Comparison of ENCODE assay signal across 11 mouse cellular contexts in the genomic region with DNA sequence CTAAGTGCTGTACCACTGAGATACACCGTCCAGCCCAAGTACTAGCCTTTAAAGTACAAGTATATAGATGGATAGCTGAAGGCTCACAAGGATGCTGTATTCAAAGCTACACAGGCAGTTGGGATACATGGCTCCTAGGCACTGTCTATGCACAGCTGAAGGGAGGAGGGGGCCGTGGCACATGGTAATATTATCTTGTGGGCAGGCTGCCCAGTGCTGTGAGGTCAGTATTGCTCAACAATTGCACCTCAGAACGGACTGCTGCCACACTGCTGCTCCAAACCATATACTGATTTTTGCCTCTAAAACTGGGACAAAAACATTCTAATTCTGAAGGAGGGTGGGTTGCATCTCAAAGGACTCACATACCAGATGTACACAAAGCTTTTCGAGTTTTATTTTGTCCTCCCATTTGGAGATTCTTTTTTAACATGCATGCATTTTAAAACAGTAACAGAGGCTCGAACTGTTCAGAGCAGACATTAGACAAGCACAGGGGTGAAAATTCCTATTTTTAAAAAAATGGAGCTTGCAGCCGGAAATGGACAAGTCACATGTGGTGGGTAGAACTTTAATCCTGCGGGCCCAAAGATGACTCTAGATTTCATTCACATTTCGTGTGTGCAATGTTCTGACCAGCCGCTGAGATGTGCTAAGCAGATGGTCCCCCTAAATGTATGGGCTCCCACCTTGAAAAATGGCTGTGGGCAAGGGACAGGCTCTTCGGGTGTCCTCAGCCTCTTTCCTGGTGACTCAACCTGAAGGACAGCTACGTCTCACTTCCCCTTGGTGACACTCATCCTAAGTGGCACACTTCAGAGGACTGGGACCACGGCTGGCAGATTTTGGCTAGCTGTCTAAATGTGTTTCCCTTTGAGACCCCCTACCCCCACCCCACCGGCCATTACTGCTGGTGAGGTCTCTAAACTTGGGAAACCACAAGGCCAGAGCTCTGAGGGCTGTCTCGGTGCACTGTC. TPM values are rescaled to one million over a fixed set of nuclear protein-coding genes. Genes with fewer than 3 reads are reported as not detected.
A peak's percentile ranks its signal among the peaks of the same experiment; 100 is the strongest.
DNase-seq lines count a peak whose midpoint lies in the region; ATAC-seq and TF ChIP-seq lines count a peak whose summit lies in the region.
"Had no signal": no experiment of that assay in that cellular context is flagged by ENCODE, and none has a peak within 500 bp of the region (broad histone marks: within the 10 kb centered on the region; RNA-seq: fewer than 3 reads in every experiment).

No protein-coding gene starts in this region.

- H3K9me3 ChIP-seq in lung, postnatal 0 days (ENCODE audit: low read length), result no peaks in the 10 kb centered on the region
- H3K9me3 ChIP-seq: hindbrain, embryonic 13.5 days had no signal

- intact Hi-C loops in left cerebral cortex, postnatal 14 days (cut with DNase I), result no loop called here

- peaks cover 23% of the 10 kb centered on the region for H3K36me3 ChIP-seq in lung, postnatal 0 days (ENCODE audit: insufficient read depth, low read length)

- H3K9ac ChIP-seq in lung, postnatal 0 days (replicated peaks; ENCODE audit: low read depth), result no peak overlapping the region
- H3K9ac ChIP-seq: hindbrain, embryonic 13.5 days had no signal

- WGBS in lung, postnatal 0 days, result 66% methylated on average over 14 of the region's 14 CpGs

- H3K27me3 ChIP-seq in lung, postnatal 0 days (replicated peaks; ENCODE audit: insufficient read depth, low read length), result no peaks in the 10 kb centered on the region
- H3K27me3 ChIP-seq: hindbrain, embryonic 13.5 days had no signal

- no peak for TF ChIP-seq CTCF in bone marrow macrophage, adult 2 months (IDR thresholded peaks at IDR 0.05; ENCODE audit: low read depth, low read length)
- no peak for TF ChIP-seq CTCF in lung, postnatal 0 days (IDR thresholded peaks at IDR 0.05)

- H3K4me3 ChIP-seq in bone marrow macrophage, adult 2 months (ENCODE audit: insufficient read depth, low read length), result no peak overlapping the region
- no peak overlapping the region for H3K4me3 ChIP-seq in lung, postnatal 0 days (ENCODE audit: low read depth, low read length)
- H3K4me3 ChIP-seq: hindbrain, embryonic 13.5 days had no signal

- peak; percentile 58 for ATAC-seq in lung, postnatal 0 days
- no peak for ATAC-seq in monocyte, adult 5-6 weeks (replicated peaks; ENCODE audit: insufficient number of reproducible peaks, low FRiP score, low TSS enrichment, poor library complexity, severe bottlenecking)
- ATAC-seq: forebrain, embryonic 14.5 days had no signal

- TF ChIP-seq EP300 in lung, postnatal 0 days (IDR thresholded peaks at IDR 0.05), result no peak

- H3K4me1 ChIP-seq in bone marrow macrophage, adult 2 months (ENCODE audit: control insufficient read depth, insufficient read depth, low read length), result peaks cover 41% of the 10 kb centered on the region
- no peaks in the 10 kb centered on the region for H3K4me1 ChIP-seq in lung, postnatal 0 days (ENCODE audit: insufficient read depth, low read depth, low read length)
- H3K4me1 ChIP-seq: hindbrain, embryonic 13.5 days had no signal

- no peak for TF ChIP-seq POLR2A in bone marrow macrophage, adult 2 months (IDR thresholded peaks at IDR 0.05; ENCODE audit: borderline replicate concordance, low read depth, low read length)

- DNase-seq in left cerebral cortex, postnatal 14 days (ENCODE audit: low spot score in 2 of 2), result peak; percentile 49 to 61
- DNase-seq in left cerebral cortex, adult 9 months (ENCODE audit: low spot score in 2 of 2), result no peak
- DNase-seq in NIH3T3 (ENCODE audit: low read depth), result peak; percentile 85
- DNase-seq in lung, postnatal 0 days (ENCODE audit: low spot score), result peak; percentile 58
- DNase-seq in thymus, postnatal 4 days, result no peak
- DNase-seq: cerebellum, adult 9-11 months had no signal

- 0 out of 2 replicates have a peak overlapping the region, but pooled peaks have one; percentile 3 for H3K27ac ChIP-seq in bone marrow macrophage, adult 2 months (ENCODE audit: insufficient read depth, low read depth, low read length)
- no peak overlapping the region for H3K27ac ChIP-seq in lung, postnatal 0 days (ENCODE audit: low read length)
- H3K27ac ChIP-seq: macrophage had no signal

- H3K4me2 ChIP-seq in lung, postnatal 0 days (replicated peaks; ENCODE audit: low read depth, low read length), result no peak overlapping the region
- H3K4me2 ChIP-seq: hindbrain, embryonic 13.5 days had no signal

RNA-seq across cellular contexts. Expression of a gene that starts 11.9 kb away (rescaled TPM):
- total RNA-seq in left cerebral cortex, postnatal 14 days (2021), result 100 to 1,000 TPM; 133 to 136 TPM
- polyA plus RNA-seq in bone marrow macrophage, adult 2 months (2012; ENCODE audit: insufficient read depth, insufficient read length, missing spikeins), result 125 and 142 TPM in 2 replicates
- polyA plus RNA-seq in lung, postnatal 0 days (2015; fragmentation: Nextera tagmentation; extraction: Ambion mirVana), result 350 and 419 TPM in 2 replicates
- 137 to 160 TPM (median 146 TPM) in 3 replicates for total RNA-seq in monocyte, adult 5-6 weeks (2017)

RNA-seq across cellular contexts. Expression of a gene that starts 14.8 kb away (rescaled TPM):
- 10 to 100 TPM; 31.3 to 35.8 TPM for total RNA-seq in left cerebral cortex, postnatal 14 days (2021)
- polyA plus RNA-seq in bone marrow macrophage, adult 2 months (2012; ENCODE audit: insufficient read depth, insufficient read length, missing spikeins), result 12.3 and 13.6 TPM in 2 replicates
- 10.5 TPM in 2 replicates for polyA plus RNA-seq in lung, postnatal 0 days (2015; fragmentation: Nextera tagmentation; extraction: Ambion mirVana)
- total RNA-seq in monocyte, adult 5-6 weeks (2017), result 0.85 to 4.5 TPM in 2 of 3 replicates, not detected in the other

RNA-seq across cellular contexts. Expression of a gene that starts 29.4 kb away (rescaled TPM):
- 100 to 1,000 TPM; 121 to 124 TPM for total RNA-seq in left cerebral cortex, postnatal 14 days (2021)
- polyA plus RNA-seq in bone marrow macrophage, adult 2 months (2012; ENCODE audit: insufficient read depth, insufficient read length, missing spikeins), result 25.3 and 26.0 TPM in 2 replicates
- 0.86 and 1.3 TPM in 2 replicates for polyA plus RNA-seq in lung, postnatal 0 days (2015; fragmentation: Nextera tagmentation; extraction: Ambion mirVana)
- total RNA-seq in monocyte, adult 5-6 weeks (2017), result 22.1 to 35.2 TPM (median 28.7 TPM) in 3 replicates

RNA-seq across cellular contexts. Expression of a gene that starts 29.4 kb away (rescaled TPM):
- 10 to 100 TPM; 36.7 to 38.9 TPM for total RNA-seq in left cerebral cortex, postnatal 14 days (2021)
- 45.2 and 50.2 TPM in 2 replicates for polyA plus RNA-seq in bone marrow macrophage, adult 2 months (2012; ENCODE audit: insufficient read depth, insufficient read length, missing spikeins)
- polyA plus RNA-seq in lung, postnatal 0 days (2015; fragmentation: Nextera tagmentation; extraction: Ambion mirVana), result 59.1 and 63.8 TPM in 2 replicates
- total RNA-seq in monocyte, adult 5-6 weeks (2017), result 5.8 to 19.1 TPM (median 6.2 TPM) in 3 replicates

RNA-seq across cellular contexts. Expression of a gene that starts 51.3 kb away (rescaled TPM):
- total RNA-seq in left cerebral cortex, postnatal 14 days (2021), result 10 to 100 TPM; 20.3 to 21.3 TPM
- 19.1 and 19.8 TPM in 2 replicates for polyA plus RNA-seq in bone marrow macrophage, adult 2 months (2012; ENCODE audit: insufficient read depth, insufficient read length, missing spikeins)
- 12.7 and 13.2 TPM in 2 replicates for polyA plus RNA-seq in lung, postnatal 0 days (2015; fragmentation: Nextera tagmentation; extraction: Ambion mirVana)
- total RNA-seq in monocyte, adult 5-6 weeks (2017), result 42.0 to 49.3 TPM (median 43.5 TPM) in 3 replicates

Comparison
In these comparisons a context has a peak if more than half of its experiments do, and no peak if none do; other contexts are left out.
1. DNase-seq: peak in left cerebral cortex, postnatal 14 days (2 of 2), NIH3T3 (single experiment) and lung, postnatal 0 days (single experiment); none in left cerebral cortex, adult 9 months (0 of 2) and thymus, postnatal 4 days (single experiment).